Mouse (Mus musculus): ENCODE data around the gene B3galnt2. TPM values are rescaled to one million over a fixed set of nuclear protein-coding genes. Genes with fewer than 3 reads are reported as not detected.

Gene B3galnt2
- polyA plus RNA-seq, 1 experiment from 2014 or later, result 16.5 TPM

DNA sequence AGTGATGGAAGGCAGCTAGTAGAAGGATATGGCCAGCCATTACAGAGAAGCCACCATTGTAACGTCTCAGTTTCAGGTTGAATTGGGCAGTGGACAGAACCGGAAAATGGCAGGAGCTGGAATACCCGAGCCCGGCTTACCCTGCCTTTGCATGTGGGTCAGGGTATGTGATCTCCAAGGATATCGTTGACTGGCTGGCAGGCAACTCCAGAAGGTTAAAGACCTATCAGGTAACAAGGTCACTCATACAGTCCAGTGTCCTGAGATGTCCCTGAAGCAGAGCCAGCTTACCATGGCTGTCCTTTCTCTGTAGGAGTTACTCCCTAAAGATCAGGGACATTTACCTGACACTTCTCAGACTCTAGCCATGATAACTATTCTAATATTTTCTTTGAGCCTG lies 40.8 kb downstream of the B3galnt2 start:
- no peaks in the 10 kb centered on the region for H3K27me3 ChIP-seq (ENCODE audit: control insufficient read depth, insufficient read depth, low read length)
- ATAC-seq (ENCODE audit: low read depth), result no peak
- no peaks in the 10 kb centered on the region for H3K4me1 ChIP-seq (ENCODE audit: control insufficient read depth, insufficient read depth, low read length)
- no peak overlapping the region for H3K9ac ChIP-seq (replicated peaks; ENCODE audit: low read depth, low read length)
- 93% methylated on average over 5 of the region's 5 CpGs for WGBS
- no peak overlapping the region for H3K4me2 ChIP-seq (ENCODE audit: low read depth, low read length)
- peaks cover 46% of the 10 kb centered on the region for H3K36me3 ChIP-seq (ENCODE audit: control insufficient read depth, insufficient read depth, low read length)
- H3K27ac ChIP-seq (ENCODE audit: low read depth, low read length), result no peak overlapping the region
- no peak overlapping the region for H3K4me3 ChIP-seq (ENCODE audit: low read depth, low read length)
- H3K9me3 ChIP-seq (ENCODE audit: control insufficient read depth, low read length), result no peaks in the 10 kb centered on the region

DNA sequence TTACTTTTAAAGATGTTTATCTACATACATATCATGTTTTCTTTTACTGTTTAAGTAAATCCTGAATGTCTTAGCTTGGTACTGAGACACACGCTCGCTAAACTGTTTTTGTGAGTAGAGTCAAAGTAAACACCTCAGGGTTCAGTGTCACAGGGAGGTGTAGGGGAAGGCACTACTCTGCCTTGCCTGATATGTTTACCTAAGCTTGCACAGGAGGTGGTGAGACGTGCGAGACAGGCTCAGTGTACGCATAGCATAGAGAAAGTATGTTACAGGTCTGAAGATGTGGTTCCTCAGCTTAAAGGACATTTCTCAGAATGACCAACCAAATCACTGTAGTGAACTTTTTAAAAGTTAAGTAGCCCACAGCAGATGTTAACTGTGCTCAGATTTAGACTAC lies 43.2 kb downstream of the B3galnt2 start:
- no peak overlapping the region for H3K9ac ChIP-seq (replicated peaks; ENCODE audit: low read depth, low read length)
- H3K9me3 ChIP-seq (ENCODE audit: control insufficient read depth, low read length), result no peaks in the 10 kb centered on the region
- no peaks in the 10 kb centered on the region for H3K27me3 ChIP-seq (ENCODE audit: control insufficient read depth, insufficient read depth, low read length)
- WGBS, result 90% methylated on average over 5 of the region's 5 CpGs
- H3K4me1 ChIP-seq (ENCODE audit: control insufficient read depth, insufficient read depth, low read length), result no peaks in the 10 kb centered on the region
- ATAC-seq (ENCODE audit: low read depth), result no peak
- peaks cover 43% of the 10 kb centered on the region for H3K36me3 ChIP-seq (ENCODE audit: control insufficient read depth, insufficient read depth, low read length)
- H3K4me2 ChIP-seq (ENCODE audit: low read depth, low read length), result no peak overlapping the region
- no peak overlapping the region for H3K4me3 ChIP-seq (ENCODE audit: low read depth, low read length)
- no peak overlapping the region for H3K27ac ChIP-seq (ENCODE audit: low read depth, low read length)

DNA sequence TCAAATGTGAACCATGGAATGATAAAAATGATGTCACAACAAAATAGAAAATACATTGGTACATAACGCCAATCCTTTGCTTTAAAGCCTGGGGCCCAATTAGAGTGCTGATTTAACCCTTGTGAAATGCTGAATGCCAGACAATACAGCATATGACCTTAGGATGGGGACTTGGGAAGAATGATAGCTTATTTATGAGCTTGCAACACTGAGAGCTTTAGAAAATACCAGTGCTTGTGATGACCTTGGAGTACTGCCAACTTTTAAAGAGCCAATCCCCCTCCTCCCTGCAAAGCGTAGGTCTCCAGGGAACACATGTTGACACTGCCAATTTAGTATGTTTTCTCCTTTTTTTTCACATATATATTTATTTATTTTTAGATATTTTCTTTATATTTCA lies 48.4 kb downstream of the B3galnt2 start:
- ATAC-seq (ENCODE audit: low read depth), result no peak
- no peak overlapping the region for H3K9ac ChIP-seq (replicated peaks; ENCODE audit: low read depth, low read length)
- no peaks in the 10 kb centered on the region for H3K9me3 ChIP-seq (ENCODE audit: control insufficient read depth, low read length)
- no peak overlapping the region for H3K4me3 ChIP-seq (ENCODE audit: low read depth, low read length)
- H3K4me2 ChIP-seq (ENCODE audit: low read depth, low read length), result no peak overlapping the region
- H3K27ac ChIP-seq (ENCODE audit: low read depth, low read length), result no peak overlapping the region
- H3K4me1 ChIP-seq (ENCODE audit: control insufficient read depth, insufficient read depth, low read length), result no peaks in the 10 kb centered on the region
- peaks cover 42% of the 10 kb centered on the region for H3K36me3 ChIP-seq (ENCODE audit: control insufficient read depth, insufficient read depth, low read length)
- no peaks in the 10 kb centered on the region for H3K27me3 ChIP-seq (ENCODE audit: control insufficient read depth, insufficient read depth, low read length)
- WGBS, result 40% methylated on average over 2 of the region's 2 CpGs

- H3K4me2 ChIP-seq (ENCODE audit: low read depth, low read length), result no peak overlapping the region
- no peak for ATAC-seq (ENCODE audit: low read depth)
- H3K4me1 ChIP-seq (ENCODE audit: control insufficient read depth, insufficient read depth, low read length), result no peaks in the 10 kb centered on the region
- H3K27me3 ChIP-seq (ENCODE audit: control insufficient read depth, insufficient read depth, low read length), result no peaks in the 10 kb centered on the region
- H3K4me3 ChIP-seq (ENCODE audit: low read depth, low read length), result no peak overlapping the region
- no peaks in the 10 kb centered on the region for H3K9me3 ChIP-seq (ENCODE audit: control insufficient read depth, low read length)
- peaks cover 35% of the 10 kb centered on the region for H3K36me3 ChIP-seq (ENCODE audit: control insufficient read depth, insufficient read depth, low read length)
- 86% methylated on average over 4 of the region's 4 CpGs for WGBS
- H3K27ac ChIP-seq (ENCODE audit: low read depth, low read length), result no peak overlapping the region
- H3K9ac ChIP-seq (replicated peaks; ENCODE audit: low read depth, low read length), result no peak overlapping the region
Measured at GRCm38 (mm10) chr13:14004086-14004485, 49.8 kb downstream of the B3galnt2 start.

DNA sequence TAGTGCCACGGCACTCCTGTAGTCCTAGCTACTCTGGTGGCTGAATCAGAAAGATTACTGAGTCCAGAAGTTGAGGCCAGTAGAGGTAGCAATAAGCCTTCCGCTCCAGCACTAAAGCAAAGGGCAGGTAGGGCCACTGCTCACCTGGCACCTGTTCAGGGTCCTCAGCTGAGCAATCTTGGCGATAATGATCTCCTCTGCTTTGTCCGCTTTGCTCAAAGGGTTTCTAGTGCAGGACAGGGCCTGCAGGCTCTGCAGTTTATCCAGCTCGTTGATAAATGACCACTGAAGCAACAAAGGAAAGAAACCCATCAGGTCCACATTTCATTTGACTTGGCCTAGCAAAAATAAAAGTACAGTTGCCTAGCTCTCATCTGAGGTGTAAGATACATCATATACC lies 50.7 kb downstream of the B3galnt2 start:
- 96% methylated on average over 5 of the region's 5 CpGs for WGBS

GRCm38 (mm10) chr13:14006056-14006455 lies 51.8 kb downstream of the B3galnt2 start:
- Histone ChIP-seq H3K27ac (ENCODE audit: low read depth, low read length) (no peak overlapping the region), H3K27me3 (ENCODE audit: control insufficient read depth, insufficient read depth, low read length) (no peaks in the 10 kb centered on the region), H3K36me3 (ENCODE audit: control insufficient read depth, insufficient read depth, low read length) (peaks cover 26% of the 10 kb centered on the region), H3K9me3 (ENCODE audit: control insufficient read depth, low read length) (no peaks in the 10 kb centered on the region), H3K4me1 (ENCODE audit: control insufficient read depth, insufficient read depth, low read length) (no peaks in the 10 kb centered on the region), H3K9ac (replicated peaks; ENCODE audit: low read depth, low read length) (no peak overlapping the region), H3K4me2 (ENCODE audit: low read depth, low read length) (no peak overlapping the region), H3K4me3 (ENCODE audit: low read depth, low read length) (no peak overlapping the region)
- WGBS, result 61% methylated on average over 2 of the region's 2 CpGs
- no peak for ATAC-seq (ENCODE audit: low read depth)

More for the DNA sequence above, 50.7 kb downstream of the B3galnt2 start:
- Histone ChIP-seq H3K9ac (replicated peaks; ENCODE audit: low read depth, low read length) (no peak overlapping the region), H3K9me3 (ENCODE audit: control insufficient read depth, low read length) (no peaks in the 10 kb centered on the region), H3K4me1 (ENCODE audit: control insufficient read depth, insufficient read depth, low read length) (no peaks in the 10 kb centered on the region), H3K36me3 (ENCODE audit: control insufficient read depth, insufficient read depth, low read length) (peaks cover 31% of the 10 kb centered on the region), H3K4me2 (ENCODE audit: low read depth, low read length) (no peak overlapping the region), H3K27ac (ENCODE audit: low read depth, low read length) (no peak overlapping the region), H3K27me3 (ENCODE audit: control insufficient read depth, insufficient read depth, low read length) (no peaks in the 10 kb centered on the region), H3K4me3 (ENCODE audit: low read depth, low read length) (no peak overlapping the region)
- ATAC-seq (ENCODE audit: low read depth), result no peak

DNA sequence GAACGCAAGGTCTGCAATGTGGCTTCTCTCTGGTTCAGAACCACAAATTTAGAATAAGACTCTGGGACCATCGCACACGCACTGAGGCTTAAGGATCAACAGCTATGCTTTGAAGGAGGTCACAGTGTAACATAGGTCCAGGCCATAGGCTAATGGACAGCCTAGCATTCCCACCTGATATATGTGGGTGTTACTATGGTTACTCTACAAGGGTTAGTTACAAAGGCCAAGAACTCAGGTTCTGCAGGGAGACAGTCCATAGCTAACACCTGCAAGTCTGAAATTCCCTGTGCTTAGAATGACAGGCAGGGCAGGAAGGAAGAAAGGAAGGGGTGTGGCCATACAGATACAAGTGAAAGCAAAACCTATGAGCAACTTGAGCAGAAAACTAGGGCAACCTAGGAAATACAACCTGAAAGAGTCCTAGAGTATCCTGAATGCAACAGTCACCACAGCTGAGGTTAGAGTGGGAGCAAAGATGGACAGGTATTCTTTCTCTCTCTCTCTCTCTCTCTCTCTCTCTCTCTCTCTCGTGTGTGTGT lies 57.3 kb downstream of the B3galnt2 start:
- Histone ChIP-seq H3K9ac (replicated peaks; ENCODE audit: low read depth, low read length) (no peak overlapping the region), H3K27ac (ENCODE audit: low read depth, low read length) (no peak overlapping the region), H3K36me3 (ENCODE audit: control insufficient read depth, insufficient read depth, low read length) (peaks cover 27% of the 10 kb centered on the region), H3K9me3 (ENCODE audit: control insufficient read depth, low read length) (no peaks in the 10 kb centered on the region), H3K4me2 (ENCODE audit: low read depth, low read length) (no peak overlapping the region), H3K27me3 (ENCODE audit: control insufficient read depth, insufficient read depth, low read length) (no peaks in the 10 kb centered on the region), H3K4me1 (ENCODE audit: control insufficient read depth, insufficient read depth, low read length) (no peaks in the 10 kb centered on the region), H3K4me3 (ENCODE audit: low read depth, low read length) (no peak overlapping the region)
- no peak for ATAC-seq (ENCODE audit: low read depth)
- 95% methylated on average over 4 of the region's 4 CpGs for WGBS

DNA sequence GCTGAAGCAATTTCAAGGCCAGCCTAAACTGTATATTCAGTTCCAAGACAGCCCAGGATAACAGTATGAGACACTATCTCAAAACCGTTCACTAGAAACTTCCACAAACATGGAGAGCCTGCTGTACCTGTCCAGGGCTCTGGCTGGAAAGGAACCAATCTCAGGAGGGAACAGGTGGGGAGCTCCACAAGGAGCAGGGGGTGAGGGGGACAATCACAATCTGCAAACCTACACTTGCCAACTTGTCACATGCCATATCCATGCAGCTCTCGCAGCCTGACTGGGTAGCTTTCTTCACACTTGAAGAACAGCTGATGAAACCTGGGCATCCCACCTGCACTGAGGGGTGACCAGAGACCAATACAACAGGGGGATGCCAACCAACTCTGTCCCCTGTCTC lies 59.7 kb downstream of the B3galnt2 start:
- WGBS, result 93% methylated on average over 2 of the region's 2 CpGs
- ATAC-seq (ENCODE audit: low read depth), result no peak
- Histone ChIP-seq H3K9ac (replicated peaks; ENCODE audit: low read depth, low read length) (no peak overlapping the region), H3K4me2 (ENCODE audit: low read depth, low read length) (no peak overlapping the region), H3K4me1 (ENCODE audit: control insufficient read depth, insufficient read depth, low read length) (no peaks in the 10 kb centered on the region), H3K27me3 (ENCODE audit: control insufficient read depth, insufficient read depth, low read length) (no peaks in the 10 kb centered on the region), H3K27ac (ENCODE audit: low read depth, low read length) (no peak overlapping the region), H3K9me3 (ENCODE audit: control insufficient read depth, low read length) (no peaks in the 10 kb centered on the region), H3K4me3 (ENCODE audit: low read depth, low read length) (no peak overlapping the region), H3K36me3 (ENCODE audit: control insufficient read depth, insufficient read depth, low read length) (peaks cover 29% of the 10 kb centered on the region)

GRCm38 (mm10) chr13:14014540-14014939 lies 60.3 kb downstream of the B3galnt2 start:
- Histone ChIP-seq H3K27ac (ENCODE audit: low read depth, low read length) (no peak overlapping the region), H3K27me3 (ENCODE audit: control insufficient read depth, insufficient read depth, low read length) (no peaks in the 10 kb centered on the region), H3K36me3 (ENCODE audit: control insufficient read depth, insufficient read depth, low read length) (peaks cover 27% of the 10 kb centered on the region), H3K4me3 (ENCODE audit: low read depth, low read length) (no peak overlapping the region), H3K4me2 (ENCODE audit: low read depth, low read length) (no peak overlapping the region), H3K9me3 (ENCODE audit: control insufficient read depth, low read length) (no peaks in the 10 kb centered on the region), H3K4me1 (ENCODE audit: control insufficient read depth, insufficient read depth, low read length) (no peaks in the 10 kb centered on the region), H3K9ac (replicated peaks; ENCODE audit: low read depth, low read length) (no peak overlapping the region)
- no peak for ATAC-seq (ENCODE audit: low read depth)
- 92% methylated on average over 4 of the region's 4 CpGs for WGBS
